Mouse (Mus musculus): ENCODE results near the gene Il9r.
A peak's percentile ranks its signal among the peaks of the same experiment; 100 is the strongest.
"Not testable (repeated sequence)": the region's sequence is repeated elsewhere in the genome, so short reads cannot be mapped to it uniquely, and the experiment has no call there.

The Il9r gene

GRCm38 (mm10) chr11:32227041-32227440, 27.0 kb upstream of the Il9r start:
- DNase-seq (ENCODE audit: low spot score in 2 of 2): no peak

- peak; percentile 86 to 89 for DNase-seq (ENCODE audit: low spot score in 2 of 2)
Measured at GRCm38 (mm10) chr11:32226124-32226871, 26.2 kb upstream of the Il9r start, which contains the start of gene Mpg. Mpg (plus strand) TSS chr11:32226505.

- no peak for DNase-seq (ENCODE audit: low spot score in 2 of 2)
Measured at GRCm38 (mm10) chr11:32225222-32226104, 25.4 kb upstream of the Il9r start.

DNA sequence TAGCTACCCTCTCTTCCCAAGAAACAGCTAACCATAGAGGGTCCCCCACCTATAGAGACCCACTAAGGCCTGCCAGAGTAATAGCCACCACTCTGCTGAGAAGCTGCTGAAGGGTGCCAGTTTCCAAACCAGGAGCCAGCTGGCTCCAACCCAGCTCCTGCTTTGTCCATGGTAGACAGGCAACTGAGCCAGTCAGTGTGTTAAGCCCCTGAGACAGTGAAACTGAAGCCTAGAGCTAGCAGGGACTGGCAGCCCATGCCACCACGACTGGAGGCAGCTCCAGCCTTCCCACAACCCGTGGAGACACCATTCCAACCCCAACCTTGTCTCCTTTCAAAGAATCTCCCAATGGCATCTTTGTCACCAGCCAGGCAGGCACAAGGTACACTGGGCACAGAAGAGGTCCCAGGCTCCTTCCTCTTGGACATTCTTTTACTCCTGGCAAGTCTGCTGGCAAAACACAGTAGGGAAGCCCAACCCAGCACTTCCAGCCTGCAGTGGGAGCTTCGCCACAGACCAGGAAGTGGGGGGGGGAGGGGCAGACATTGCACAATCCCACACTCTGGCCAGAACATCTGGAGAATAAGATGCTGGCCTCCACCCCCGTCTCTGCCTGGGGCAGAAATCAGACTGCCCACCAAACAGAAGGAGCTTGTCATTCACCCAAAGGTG, 24.5 kb upstream of the Il9r start:
- no peak for DNase-seq (ENCODE audit: low spot score in 2 of 2)

DNA sequence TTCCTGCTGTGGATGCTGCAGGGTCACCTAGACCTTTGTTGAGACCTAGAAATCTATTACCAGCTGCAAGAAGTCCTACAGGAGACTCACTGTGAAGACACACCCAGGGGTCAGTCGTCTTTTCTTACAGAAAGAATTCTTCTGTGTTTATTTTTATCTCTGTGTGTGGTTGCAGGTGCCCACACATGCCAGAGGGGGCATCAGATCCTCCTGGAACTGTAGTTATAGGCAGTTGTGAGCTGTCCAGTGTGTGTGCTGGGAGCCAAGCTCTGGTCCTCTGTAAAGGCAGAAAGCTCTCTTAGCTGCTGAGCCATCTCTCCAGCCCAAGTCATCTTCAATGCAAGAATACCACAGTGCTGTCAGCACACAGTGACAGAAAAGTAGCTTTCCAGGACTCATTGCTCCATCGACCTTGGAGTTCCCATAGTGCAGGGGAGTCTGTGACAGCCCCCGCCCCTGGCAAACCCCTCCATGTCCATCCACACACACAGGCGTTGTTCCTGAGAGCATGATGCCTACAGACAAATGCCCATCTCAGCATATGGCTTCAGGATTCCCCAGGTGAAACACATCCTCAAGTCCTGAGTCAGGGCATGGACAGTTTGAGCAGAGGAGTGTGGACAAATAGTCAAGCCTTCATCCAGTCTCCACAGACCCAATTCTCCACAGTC, 23.4 kb upstream of the Il9r start:
- DNase-seq (ENCODE audit: low spot score in 2 of 2): no peak

- peak; percentile 45 to 52 for DNase-seq (ENCODE audit: low spot score in 2 of 2)
Measured at GRCm38 (mm10) chr11:32222570-32223194, 22.6 kb upstream of the Il9r start.

- DNase-seq (ENCODE audit: low spot score in 2 of 2): no peak
Measured at GRCm38 (mm10) chr11:32221951-32222409, 21.9 kb upstream of the Il9r start, which contains the start of gene Rhbdf1. Rhbdf1 (minus strand) TSS chr11:32222300.

DNA sequence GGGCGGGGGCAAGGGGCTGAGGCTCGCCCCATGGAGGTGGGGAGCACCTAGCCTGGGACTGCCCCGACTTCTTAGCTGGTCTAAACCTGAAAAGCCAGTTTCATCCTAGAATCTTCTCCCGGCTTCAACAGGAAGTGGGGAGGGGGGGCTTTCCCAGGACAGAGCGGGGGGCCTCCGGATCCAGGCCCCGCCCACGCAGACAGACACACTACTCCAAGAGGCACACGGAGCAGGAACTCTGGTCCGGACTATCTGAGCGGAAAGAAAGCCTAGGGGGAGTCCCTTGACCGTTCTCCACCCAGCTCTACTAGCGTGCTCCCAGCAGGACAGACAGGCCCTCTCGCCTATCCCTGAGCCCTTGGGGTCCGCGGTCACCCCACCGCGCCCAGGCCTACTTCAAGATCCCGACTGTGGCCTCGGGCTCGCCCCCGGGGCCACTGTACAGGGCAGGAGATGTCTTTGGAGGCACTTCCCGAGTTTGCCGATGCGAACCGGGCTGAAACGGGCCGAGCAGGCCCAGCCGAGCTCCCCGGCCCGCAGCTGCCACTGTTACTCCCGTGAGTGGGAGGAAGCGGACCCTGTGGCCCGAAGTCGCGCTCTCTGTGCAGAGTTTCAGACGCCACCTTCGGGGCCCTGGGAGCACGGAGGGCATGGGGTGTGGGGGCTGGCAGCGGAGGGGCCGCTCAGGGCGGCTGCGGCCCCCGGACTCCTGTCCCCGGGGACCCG, 21.3 kb upstream of the Il9r start:
- DNase-seq (ENCODE audit: low spot score in 2 of 2): peak in 1 of 2 experiments; percentile 17

DNA sequence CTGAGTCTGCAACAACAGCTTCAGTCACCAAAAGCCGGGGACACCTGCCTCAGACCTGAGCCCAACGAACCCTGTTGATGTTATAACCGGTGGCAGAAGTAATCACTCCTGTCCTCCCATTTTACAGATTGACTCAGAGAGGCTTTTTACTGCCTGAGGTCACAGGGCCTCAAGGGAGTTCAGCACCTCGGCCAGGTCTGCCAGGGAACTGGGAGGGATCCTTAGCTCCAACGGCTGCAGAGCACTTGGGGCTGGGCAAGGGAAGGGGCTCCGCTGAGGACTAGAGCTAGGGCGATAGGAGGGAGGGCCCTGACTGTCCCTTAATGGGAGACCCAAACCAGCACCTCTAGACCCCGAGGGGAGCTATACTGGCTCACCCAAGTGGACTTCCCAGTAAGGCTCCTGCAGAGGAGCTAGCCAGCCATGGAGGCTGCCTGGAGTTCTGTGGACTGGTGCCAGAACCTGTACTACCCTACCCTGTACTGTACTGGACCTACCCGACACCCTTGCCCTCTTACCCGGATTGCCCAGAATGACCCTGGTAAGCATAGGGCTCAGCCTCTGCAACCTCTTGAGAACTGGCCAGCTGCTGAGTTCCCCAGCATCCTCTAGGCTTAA, 20.6 kb upstream of the Il9r start:
- no peak for DNase-seq (ENCODE audit: low spot score in 2 of 2)

DNA sequence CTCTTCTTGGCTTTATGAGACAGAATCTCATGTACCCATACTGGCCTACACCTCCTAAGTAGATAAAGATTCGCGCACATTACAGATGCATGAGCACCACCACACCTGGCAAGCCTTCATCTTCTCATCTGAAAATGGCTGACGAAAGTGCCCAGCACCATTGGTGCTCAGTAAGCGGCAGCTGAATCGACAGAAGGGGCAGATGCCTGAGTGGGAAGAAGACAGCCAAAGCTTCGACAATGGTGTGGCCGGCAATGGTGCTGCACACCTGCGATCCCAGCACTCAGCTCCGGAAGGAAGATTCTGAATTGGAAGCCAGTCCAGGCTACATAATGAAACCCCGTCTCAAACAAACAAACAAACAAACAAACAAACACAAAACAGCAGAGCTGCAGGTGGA, 19.2 kb upstream of the Il9r start:
- no peak for DNase-seq (ENCODE audit: low spot score in 2 of 2)

- no peak for DNase-seq (ENCODE audit: low spot score in 2 of 2)
Measured at GRCm38 (mm10) chr11:32218501-32219050, 18.5 kb upstream of the Il9r start.

- DNase-seq (ENCODE audit: low spot score in 2 of 2): peak; percentile 55 to 73
Measured at GRCm38 (mm10) chr11:32216851-32217250, 16.8 kb upstream of the Il9r start.

DNA sequence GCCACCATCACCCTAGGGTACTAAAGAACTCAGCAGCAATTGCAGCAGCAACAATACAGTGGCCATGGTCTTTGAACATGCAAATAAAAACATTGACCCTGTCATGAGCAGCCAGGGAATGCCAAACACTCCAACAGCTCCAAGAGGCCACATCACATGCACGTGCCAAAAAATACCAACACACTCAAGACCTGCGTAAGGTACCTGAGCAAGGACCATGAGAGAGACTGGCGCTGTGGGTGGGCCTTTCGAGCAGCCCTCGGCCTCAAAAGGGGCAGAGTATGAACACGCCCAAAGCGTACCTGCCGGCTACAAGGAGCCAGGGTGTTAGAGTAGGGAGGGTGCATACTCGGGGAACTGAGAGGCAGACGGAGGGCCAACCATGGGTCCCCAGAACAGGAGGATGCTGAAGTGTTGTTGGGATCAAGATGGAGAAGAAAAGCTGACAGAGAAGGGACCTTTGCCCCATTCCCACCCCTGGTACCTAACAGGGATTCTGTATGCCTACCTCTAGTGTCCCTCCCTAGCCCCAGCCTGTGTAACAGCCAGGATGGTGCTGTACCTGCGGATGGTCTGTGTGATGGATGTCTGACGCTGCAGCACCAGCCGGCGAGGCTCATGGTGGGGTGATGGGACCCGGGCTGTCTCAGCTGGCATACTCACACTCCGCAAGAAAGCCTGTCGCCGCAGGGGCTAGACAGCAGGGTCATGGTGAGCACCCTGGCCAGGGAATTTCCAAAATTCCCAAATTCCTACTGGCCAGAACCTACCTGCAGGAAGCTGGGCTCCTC, 15.5 kb upstream of the Il9r start:
- no peak for DNase-seq (ENCODE audit: low spot score in 2 of 2)

DNA sequence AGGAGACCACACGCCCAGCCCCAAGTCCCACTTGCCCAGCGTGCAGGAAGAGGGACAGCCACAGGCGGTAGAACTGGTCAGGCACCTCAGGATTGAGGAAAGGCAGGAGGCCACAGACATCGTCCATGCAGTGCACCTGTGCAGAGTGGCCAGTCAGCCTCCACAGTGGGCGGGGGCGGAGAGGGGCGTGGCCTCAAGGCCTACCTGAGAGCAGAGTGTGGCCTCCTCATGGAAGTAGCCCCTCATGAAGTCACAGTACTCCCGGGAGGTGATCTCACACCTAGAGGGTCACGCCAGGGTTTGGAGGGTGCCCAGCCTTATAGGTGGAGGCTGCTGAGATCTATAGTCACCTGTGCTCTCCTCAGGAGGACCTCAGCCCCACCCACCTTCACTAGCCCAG, 10.5 kb upstream of the Il9r start:
- DNase-seq (ENCODE audit: low spot score in 2 of 2): no peak

DNA sequence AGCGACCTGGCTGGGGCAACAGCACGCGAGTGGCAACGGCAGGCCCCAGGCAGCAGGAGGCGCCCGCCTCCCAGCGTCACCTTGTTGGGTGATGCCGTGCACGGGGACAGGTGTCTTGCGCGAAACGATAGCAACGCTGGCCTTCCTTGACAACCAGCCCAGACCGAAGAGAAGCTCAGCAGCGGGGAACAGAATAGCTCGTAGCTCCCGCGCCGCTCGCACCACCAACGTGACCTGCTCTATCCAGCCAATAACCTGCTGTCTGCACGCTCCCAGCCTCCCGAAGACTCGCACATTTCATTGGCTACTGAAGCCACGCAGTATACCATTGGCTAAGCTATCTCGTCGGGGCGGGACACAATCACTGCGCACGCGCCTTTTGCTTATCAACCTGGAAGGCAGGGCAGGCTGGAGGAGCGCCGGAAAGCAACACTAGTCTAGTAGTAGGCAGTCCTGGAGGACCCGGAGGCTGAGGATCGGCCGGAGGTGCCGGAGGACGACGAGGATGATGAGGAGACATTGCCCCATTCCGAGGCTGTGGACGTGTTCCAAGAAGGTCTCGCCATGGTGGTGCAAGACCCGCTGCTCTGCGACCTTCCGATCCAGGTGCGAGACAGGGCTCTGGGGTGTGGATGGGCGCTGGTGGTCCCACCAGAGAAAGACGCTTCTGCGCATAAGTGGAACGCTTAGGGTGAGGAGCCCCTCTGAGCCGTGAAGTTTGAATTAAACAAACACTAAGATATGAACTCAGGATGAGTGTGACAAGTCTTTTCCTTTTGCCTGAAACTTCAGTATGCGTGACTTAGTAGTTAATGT, 5.2 kb upstream of the Il9r start, which contains the start of gene Snrnp25:
Gene Snrnp25, plus strand, starts transcription at position 358 of the 816 bp plus-strand sequence.
- peak; percentile 93 to 94 for DNase-seq (ENCODE audit: low spot score in 2 of 2)

DNA sequence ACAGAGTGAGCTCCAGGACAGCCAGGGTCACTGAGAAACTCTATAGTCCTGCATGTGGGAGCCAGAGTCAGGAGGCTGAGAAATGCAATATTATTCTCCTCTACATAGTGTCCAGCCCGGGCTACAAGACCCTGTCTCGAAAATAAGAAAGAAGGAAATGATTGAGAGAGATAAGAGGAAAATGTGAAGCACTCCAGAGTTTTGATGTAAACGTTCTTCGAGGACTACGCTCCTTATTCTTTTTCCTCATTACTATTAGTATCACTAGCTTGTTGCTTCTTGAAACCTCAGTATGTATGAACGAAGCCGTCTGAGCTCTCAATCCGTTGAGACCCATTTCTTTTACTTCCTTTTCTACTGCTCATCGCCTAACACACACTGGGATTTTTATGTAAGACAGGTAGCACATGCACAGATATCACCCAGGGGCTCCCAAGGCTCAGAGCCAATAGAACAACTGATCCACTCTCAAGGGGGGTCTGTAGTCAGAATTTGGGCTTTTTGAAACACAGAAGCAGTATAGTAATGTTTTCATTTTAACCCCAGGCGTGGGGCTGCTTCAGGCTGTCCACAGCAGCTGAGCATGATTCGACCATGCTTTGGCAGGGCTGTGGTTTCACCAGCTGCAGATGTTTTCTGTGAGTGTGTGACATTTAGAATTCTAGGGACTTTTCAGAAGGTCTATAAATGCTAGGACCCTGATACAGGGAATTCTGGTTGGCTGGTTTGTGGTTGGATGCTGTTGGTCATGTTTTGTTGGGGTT, 2.0 kb upstream of the Il9r start:
- no peak for DNase-seq (ENCODE audit: low spot score in 2 of 2)

DNA sequence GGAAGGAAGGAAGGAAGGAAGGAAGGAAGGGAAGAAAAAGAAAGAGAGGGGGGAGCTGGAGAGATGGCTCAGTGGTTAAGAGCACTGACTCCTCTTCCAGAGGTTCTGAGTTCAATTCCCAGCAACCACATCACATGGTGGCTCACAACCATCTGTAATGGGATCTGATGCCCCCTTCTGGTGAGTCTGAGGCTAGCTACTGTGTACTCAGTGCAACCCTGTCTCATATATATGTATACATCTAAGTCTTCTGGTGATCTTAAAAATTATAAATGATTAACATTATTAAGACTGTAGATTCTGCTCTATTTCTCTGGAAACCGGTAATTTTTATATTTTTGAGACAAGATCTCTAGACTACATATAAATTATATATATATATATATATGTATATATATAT, 913 bp upstream of the Il9r start:
- DNase-seq (ENCODE audit: low spot score in 2 of 2): not testable (repeated sequence)
